Comparison of ENCODE assay signal across 18 mouse cellular contexts in the genomic region with DNA sequence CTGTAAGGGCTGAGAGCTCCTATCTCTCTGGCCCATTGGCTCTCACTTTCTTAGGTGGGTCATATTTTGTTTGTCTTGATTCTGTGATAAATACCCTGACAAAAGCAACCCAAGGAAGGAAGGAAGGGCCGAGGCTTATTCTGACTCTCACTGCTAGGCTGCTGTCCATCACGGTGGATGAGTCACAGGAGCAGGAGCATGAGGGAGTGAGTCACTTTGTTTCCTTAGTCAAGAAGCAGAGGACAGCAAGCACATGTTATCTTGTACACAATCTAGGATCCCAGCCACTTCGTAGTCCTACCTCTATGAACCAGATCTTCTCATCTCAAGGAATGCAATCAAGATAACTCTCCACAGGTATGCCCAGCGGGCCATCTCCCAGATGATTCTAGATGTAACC.
A peak's percentile ranks its signal among the peaks of the same experiment; 100 is the strongest.
DNase-seq lines count a peak whose midpoint lies in the region; ATAC-seq and TF ChIP-seq lines count a peak whose summit lies in the region.
"Had no signal": no experiment of that assay in that cellular context is flagged by ENCODE, and none has a peak within 500 bp of the region (broad histone marks: within the 10 kb centered on the region; RNA-seq: fewer than 3 reads in every experiment).

No protein-coding gene starts in this region.

- no peak for TF ChIP-seq RAD21 in MEL (IDR thresholded peaks at IDR 0.05; ENCODE audit: low read depth, low read length)

- DNase-seq in adrenal gland, adult (ENCODE audit: inconsistent age in 2 of 2, low spot score in 1 of 2) = peak; percentile 61 to 75
- no peak for DNase-seq in adrenal gland, adult 8-10 months
- peak; percentile 64 for DNase-seq in kidney, adult 2 months
- DNase-seq in MEL (ENCODE audit: low read depth, low spot score) = peak; percentile 6
- DNase-seq in brain, adult 2 months (ENCODE audit: low read depth, low spot score) = peak; percentile 50
- no peak for DNase-seq in layer of hippocampus, postnatal 36 days
- DNase-seq: cerebellum, postnatal 36 days; lung, postnatal 36 days; thymus, postnatal 25 days had no signal

- H3K9me3 ChIP-seq in kidney, embryonic 16.5 days (ENCODE audit: low read length) = no peaks in the 10 kb centered on the region
- H3K9me3 ChIP-seq in MEL (replicated peaks; ENCODE audit: insufficient read depth, low read length) = no peaks in the 10 kb centered on the region
- H3K9me3 ChIP-seq in midbrain, embryonic 15.5 days = no peaks in the 10 kb centered on the region
- H3K9me3 ChIP-seq: forebrain, embryonic 12.5 days; heart, embryonic 12.5 days; limb, embryonic 12.5 days; liver, embryonic 15.5 days; neural tube, embryonic 13.5 days had no signal

- no peak overlapping the region for H3K4me2 ChIP-seq in kidney, embryonic 16.5 days (replicated peaks; ENCODE audit: low read depth, low read length)
- no peak overlapping the region for H3K4me2 ChIP-seq in midbrain, embryonic 15.5 days
- H3K4me2 ChIP-seq: forebrain, embryonic 12.5 days; heart, embryonic 12.5 days; limb, embryonic 12.5 days; liver, embryonic 15.5 days; neural tube, embryonic 13.5 days had no signal

- no peak for TF ChIP-seq CTCF in kidney, adult 2 months (conservative IDR thresholded peaks at IDR 0.05; ENCODE audit: insufficient read depth, insufficient read length, low read depth, low read length)
- no peak for TF ChIP-seq CTCF in MEL (IDR thresholded peaks at IDR 0.05 in 2 of 3, conservative IDR thresholded peaks at IDR 0.05 in 1 of 3; ENCODE audit: control insufficient read depth in 1 of 3, insufficient read depth in 1 of 3, low read depth in 2 of 3, low read length in 3 of 3, poor library complexity in 1 of 3, severe bottlenecking in 1 of 3)

- no peaks in the 10 kb centered on the region for H3K27me3 ChIP-seq in kidney, adult 2 months (replicated peaks; ENCODE audit: control insufficient read depth, insufficient read depth, low read length)
- H3K27me3 ChIP-seq in kidney, embryonic 16.5 days (ENCODE audit: insufficient read depth, low read length) = no peaks in the 10 kb centered on the region
- H3K27me3 ChIP-seq in MEL (ENCODE audit: control insufficient read depth in 1 of 2, insufficient read depth in 2 of 2, low read length in 2 of 2) = no peaks in the 10 kb centered on the region; a peak in 1 of 4 replicates
- H3K27me3 ChIP-seq in midbrain, embryonic 15.5 days (replicated peaks) = no peaks in the 10 kb centered on the region
- H3K27me3 ChIP-seq: forebrain, embryonic 12.5 days; heart, embryonic 12.5 days; limb, embryonic 12.5 days; liver, embryonic 15.5 days; neural tube, embryonic 13.5 days had no signal

- H3K9ac ChIP-seq in kidney, embryonic 16.5 days (replicated peaks; ENCODE audit: low read length) = no peak overlapping the region
- no peak overlapping the region for H3K9ac ChIP-seq in MEL (ENCODE audit: control insufficient read depth, low read depth, low read length, poor library complexity, severe bottlenecking)
- H3K9ac ChIP-seq in midbrain, embryonic 15.5 days = no peak overlapping the region
- H3K9ac ChIP-seq: forebrain, embryonic 12.5 days; heart, embryonic 12.5 days; limb, embryonic 12.5 days; liver, embryonic 15.5 days; neural tube, embryonic 13.5 days had no signal

- no peaks in the 10 kb centered on the region for H3K36me3 ChIP-seq in kidney, adult 2 months (ENCODE audit: control insufficient read depth, insufficient read depth, low read length)
- H3K36me3 ChIP-seq in kidney, embryonic 16.5 days (ENCODE audit: insufficient read depth, low read length) = no peaks in the 10 kb centered on the region
- H3K36me3 ChIP-seq in MEL (ENCODE audit: control insufficient read depth in 1 of 2, insufficient read depth in 2 of 2, low read length in 2 of 2) = no peaks in the 10 kb centered on the region
- no peaks in the 10 kb centered on the region for H3K36me3 ChIP-seq in midbrain, embryonic 15.5 days (replicated peaks)
- H3K36me3 ChIP-seq: forebrain, embryonic 12.5 days; heart, embryonic 12.5 days; limb, embryonic 12.5 days; liver, embryonic 15.5 days; neural tube, embryonic 13.5 days had no signal

- H3K4me3 ChIP-seq in kidney, adult 2 months (ENCODE audit: insufficient read depth, low read depth, low read length) = no peak overlapping the region
- H3K4me3 ChIP-seq in kidney, embryonic 16.5 days (ENCODE audit: low read length) = no peak overlapping the region
- H3K4me3 ChIP-seq in MEL (ENCODE audit: control insufficient read depth in 1 of 2, insufficient read depth in 1 of 2, low read depth in 2 of 2, low read length in 2 of 2) = no peak overlapping the region
- H3K4me3 ChIP-seq in midbrain, embryonic 15.5 days = no peak overlapping the region
- H3K4me3 ChIP-seq: forebrain, embryonic 12.5 days; heart, embryonic 12.5 days; limb, embryonic 12.5 days; liver, embryonic 15.5 days; neural tube, embryonic 13.5 days had no signal

- no peak for TF ChIP-seq EP300 in MEL (IDR thresholded peaks at IDR 0.05; ENCODE audit: low read depth in 1 of 2, low read length in 2 of 2)

- ATAC-seq in kidney, embryonic 16.5 days (ENCODE audit: low FRiP score, low TSS enrichment) = no peak
- no peak for ATAC-seq in midbrain, embryonic 15.5 days (replicated peaks)
- ATAC-seq: intestine, postnatal 0 days; midbrain, embryonic 16.5 days had no signal

- H3K27ac ChIP-seq in kidney, adult 2 months (ENCODE audit: insufficient read depth, low read depth, low read length) = peak overlapping the region; percentile 67
- no peak overlapping the region for H3K27ac ChIP-seq in kidney, embryonic 16.5 days (ENCODE audit: low read length)
- no peak overlapping the region for H3K27ac ChIP-seq in MEL (ENCODE audit: control insufficient read depth, low read depth, low read length)
- no peak overlapping the region for H3K27ac ChIP-seq in midbrain, embryonic 15.5 days
- H3K27ac ChIP-seq: forebrain, embryonic 12.5 days; limb, embryonic 12.5 days; liver, embryonic 15.5 days; neural tube, embryonic 13.5 days had no signal

- H3K79me2 ChIP-seq in MEL (ENCODE audit: control insufficient read depth, insufficient read depth, low read length, poor library complexity) = no peaks in the 10 kb centered on the region

- no peaks in the 10 kb centered on the region for H3K4me1 ChIP-seq in kidney, adult 2 months (ENCODE audit: control insufficient read depth, insufficient read depth, low read length)
- H3K4me1 ChIP-seq in kidney, embryonic 16.5 days (ENCODE audit: insufficient read depth, low read length) = no peaks in the 10 kb centered on the region
- no peaks in the 10 kb centered on the region for H3K4me1 ChIP-seq in MEL (ENCODE audit: control insufficient read depth in 1 of 2, insufficient read depth in 2 of 2, low read length in 2 of 2)
- H3K4me1 ChIP-seq in midbrain, embryonic 15.5 days = 0 out of 2 replicates have a peak, but pooled peaks cover 8% of the 10 kb centered on the region
- H3K4me1 ChIP-seq: liver, embryonic 15.5 days; neural tube, embryonic 13.5 days had no signal

- WGBS in kidney, adult 2 months = 67% methylated on average over 4 of the region's 4 CpGs
- 67% methylated on average over 4 of the region's 4 CpGs for WGBS in kidney, embryonic 16.5 days
- whole genome bisulfite sequencing in midbrain, embryonic 15.5 days = 88% methylated on average over 4 of the region's 4 CpGs

- TF ChIP-seq POLR2A in kidney, adult 2 months (IDR thresholded peaks at IDR 0.05; ENCODE audit: low read depth, low read length) = no peak
- no peak for TF ChIP-seq POLR2A in MEL (IDR thresholded peaks at IDR 0.05; ENCODE audit: control insufficient read depth in 1 of 2, insufficient read depth in 1 of 2, low read depth in 1 of 2, low read length in 2 of 2, poor library complexity in 1 of 2)

TF ChIP-seq in MEL, 35 proteins besides CTCF, POLR2A, EP300 and RAD21:
- TF ChIP-seq POLR2AphosphoS5 (IDR thresholded peaks at IDR 0.05; ENCODE audit: borderline replicate concordance, low read depth, low read length) (no peak), BHLHE40 (IDR thresholded peaks at IDR 0.05; ENCODE audit: borderline replicate concordance, low read depth, low read length) (no peak), GABPA (IDR thresholded peaks at IDR 0.05; ENCODE audit: low read depth, low read length) (no peak), ZC3H11A (IDR thresholded peaks at IDR 0.05; ENCODE audit: low read depth, low read length) (no peak), E2F4 (IDR thresholded peaks at IDR 0.05; ENCODE audit: borderline replicate concordance, low read depth, low read length) (no peak), UBTF (IDR thresholded peaks at IDR 0.05; ENCODE audit: borderline replicate concordance, insufficient read depth, low read depth, low read length) (no peak), MAX (IDR thresholded peaks at IDR 0.05; ENCODE audit: low read length) (no peak), ETS1 (IDR thresholded peaks at IDR 0.05; ENCODE audit: low read depth, low read length) (no peak), MEF2A (IDR thresholded peaks at IDR 0.05; ENCODE audit: extremely low read depth, insufficient replicate concordance, low read depth, low read length, poor library complexity, severe bottlenecking) (no peak), RCOR1 (IDR thresholded peaks at IDR 0.05; ENCODE audit: low read depth, low read length) (no peak), KAT2A (conservative IDR thresholded peaks at IDR 0.05; ENCODE audit: low read depth, low read length) (no peak)

Comparison
In these comparisons a context has a peak if more than half of its experiments do, and no peak if none do; other contexts are left out.
1. DNase-seq: peak in adrenal gland, adult (2 of 2), kidney, adult 2 months (single experiment), MEL (single experiment) and brain, adult 2 months (single experiment); none in adrenal gland, adult 8-10 months (single experiment) and layer of hippocampus, postnatal 36 days (0 of 2).